Mouse (Mus musculus) embryonic fibroblast, embryonic 13.5 days (primary cell): ENCODE results near the gene Mcl1. TPM values are rescaled to one million over a fixed set of nuclear protein-coding genes. Genes with fewer than 3 reads are reported as not detected.
"Not testable (repeated sequence)": the region's sequence is repeated elsewhere in the genome, so short reads cannot be mapped to it uniquely, and the experiment has no call there.

ENCODE experiments used
- H3K27ac ChIP-seq: 2 replicates; pipeline ENCODE4 v1.5.1; 2012; ENCODE audit warnings: low read length, control low read depth, inconsistent platforms; ENCODE audit not compliant: insufficient read depth
- H3K4me1 ChIP-seq: 2 replicates; pipeline ENCODE4 v1.6.1; 2011; ENCODE audit warnings: low read length; ENCODE audit not compliant: control insufficient read depth, insufficient read depth
- H3K4me3 ChIP-seq: 2 replicates; pipeline ENCODE4 v1.5.1; 2011; ENCODE audit warnings: mild to moderate bottlenecking, control low read depth, low read length; ENCODE audit not compliant: insufficient read depth
- CTCF ChIP-seq: IDR thresholded peaks from 2 replicates; pipeline ENCODE4 v1.5.1; 2011; ENCODE audit warnings: mild to moderate bottlenecking, control low read depth, low read length, moderate library complexity, borderline replicate concordance; ENCODE audit not compliant: insufficient read depth
- POLR2A ChIP-seq: IDR thresholded peaks from 2 replicates; pipeline ENCODE4 v1.6.1; 2011; ENCODE audit warnings: low read depth, mild to moderate bottlenecking, control low read depth, low read length, moderate library complexity
- polyA plus RNA-seq: library from polyadenylated mRNA; stranded (reverse); fragments of >200 nt; gene quantifications from 2 replicates; pipeline ENCODE4 v1.2.4, GENCODE M21; 2011; ENCODE audit warnings: low read depth; ENCODE audit not compliant: missing spikeins, insufficient read length

Gene Mcl1
- polyA plus RNA-seq, 1 experiment, result 118 TPM

DNA sequence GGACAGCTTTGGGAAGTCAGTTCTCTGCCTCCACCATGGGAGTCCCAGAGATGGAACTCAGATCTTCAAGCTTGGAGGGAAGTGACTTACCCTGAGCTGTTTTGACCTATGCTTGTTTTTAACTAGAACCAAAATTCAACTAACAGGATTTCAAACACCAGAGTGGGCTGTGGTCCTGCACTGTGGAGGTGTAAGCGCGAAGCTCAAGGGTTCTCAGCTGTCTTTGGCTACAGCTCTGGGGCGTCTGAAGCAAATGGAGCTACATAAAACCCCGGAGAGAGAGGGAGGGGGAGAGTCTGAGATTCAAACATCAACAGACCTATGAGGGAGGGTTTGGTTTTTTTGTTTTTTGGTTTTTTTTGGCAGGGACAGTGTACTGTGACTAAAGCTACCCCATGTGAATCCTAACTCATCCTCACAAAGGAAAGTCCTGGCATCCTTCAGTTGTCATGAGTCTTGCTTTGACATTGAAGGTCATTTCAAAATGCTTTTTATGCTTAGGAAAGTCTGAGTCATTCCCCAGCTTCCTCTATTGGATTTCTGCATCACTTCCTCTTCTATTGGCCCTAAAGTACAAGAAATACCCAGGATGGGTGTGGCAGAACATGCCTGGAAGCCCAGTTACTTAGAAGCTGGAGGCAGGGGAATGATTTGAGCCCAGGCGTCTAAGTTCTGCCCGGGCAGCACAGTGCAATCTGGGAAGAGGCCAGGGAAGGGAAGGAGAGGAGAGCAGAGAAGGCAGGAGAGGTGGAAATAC is 8.1 kb upstream of the Mcl1 start:
- TF ChIP-seq POLR2A (peak; percentile 40; the same call in 1 of the 2 replicates), CTCF (no peak)
- H3K27ac ChIP-seq, result peak overlapping the region; percentile 97
- H3K4me3 ChIP-seq, result no peak overlapping the region
- peaks cover 10% of the 10 kb centered on the region for H3K4me1 ChIP-seq

GRCm38 (mm10) chr3:95651033-95651373 is 7.6 kb upstream of the Mcl1 start:
- Histone ChIP-seq H3K4me3 (no peak overlapping the region), H3K4me1 (peaks cover 10% of the 10 kb centered on the region), H3K27ac (peak overlapping the region; percentile 97)
- TF ChIP-seq CTCF (no peak), POLR2A (no peak)

GRCm38 (mm10) chr3:95651391-95652203 is 7.0 kb upstream of the Mcl1 start:
- Histone ChIP-seq H3K27ac (peak overlapping the region; percentile 97), H3K4me3 (no peak overlapping the region), H3K4me1 (peaks cover 10% of the 10 kb centered on the region)
- TF ChIP-seq CTCF (no peak), POLR2A (no peak)

GRCm38 (mm10) chr3:95652204-95652811 is 6.3 kb upstream of the Mcl1 start:
- H3K4me1 ChIP-seq, result peaks cover 10% of the 10 kb centered on the region
- no peak overlapping the region for H3K27ac ChIP-seq
- TF ChIP-seq CTCF (no peak), POLR2A (no peak)
- H3K4me3 ChIP-seq, result no peak overlapping the region

- Histone ChIP-seq H3K4me3 (no peak overlapping the region), H3K4me1 (peaks cover 10% of the 10 kb centered on the region), H3K27ac (no peak overlapping the region)
- TF ChIP-seq POLR2A, result no peak
These were observed 5.7 kb upstream of the Mcl1 start for GRCm38 (mm10) chr3:95652871-95653270.

- TF ChIP-seq POLR2A, result no peak
- no peak for TF ChIP-seq CTCF
- H3K27ac ChIP-seq, result no peak overlapping the region
These were observed 5.0 kb upstream of the Mcl1 start for GRCm38 (mm10) chr3:95653473-95654034.

DNA sequence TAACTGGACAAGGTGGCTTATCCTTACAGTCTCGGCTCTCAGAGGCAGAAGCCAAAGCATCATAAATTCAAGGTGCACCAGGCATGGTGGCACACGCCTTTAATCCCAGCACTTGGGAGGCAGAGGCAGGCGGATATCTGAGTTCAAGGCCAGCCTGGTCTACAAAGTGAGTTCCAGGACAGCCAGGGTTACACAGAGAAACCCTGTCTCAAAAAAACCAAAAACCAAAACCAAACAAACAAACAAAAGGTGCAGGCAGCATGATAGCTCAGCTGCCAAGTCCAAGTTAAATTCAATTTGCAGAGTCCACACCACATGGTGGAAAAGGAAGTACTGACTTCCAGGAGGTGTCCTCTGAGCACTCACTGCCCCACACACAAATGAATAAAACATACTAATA is 4.2 kb upstream of the Mcl1 start:
- peaks cover 10% of the 10 kb centered on the region for H3K4me1 ChIP-seq
- not testable (repeated sequence) for H3K27ac ChIP-seq, H3K4me3 ChIP-seq

More at GRCm38 (mm10) chr3:95653473-95654034, 5.0 kb upstream of the Mcl1 start:
- peaks cover 10% of the 10 kb centered on the region for H3K4me1 ChIP-seq
- no peak overlapping the region for H3K4me3 ChIP-seq

- peaks cover 10% of the 10 kb centered on the region for H3K4me1 ChIP-seq
These were observed 3.2 kb upstream of the Mcl1 start for GRCm38 (mm10) chr3:95655437-95655836.

DNA sequence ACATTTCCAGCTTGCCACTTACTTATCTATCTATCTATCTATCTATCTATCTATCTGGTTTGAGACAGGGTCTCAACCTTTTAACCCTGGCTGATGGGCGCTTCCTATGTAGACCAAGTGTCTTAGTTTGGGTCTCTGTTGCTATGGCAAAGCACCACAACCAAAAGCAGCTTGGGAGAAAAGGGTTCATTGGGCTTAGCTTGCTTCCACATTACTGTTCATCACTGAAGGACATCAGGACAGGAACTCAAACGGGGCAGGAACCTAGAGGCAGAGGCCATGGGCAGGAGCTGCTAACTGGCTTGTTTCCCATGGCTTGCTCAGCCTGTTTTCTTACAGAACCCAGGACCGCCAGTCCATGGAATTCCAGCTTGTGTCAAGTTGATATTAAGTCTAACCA is 1.5 kb upstream of the Mcl1 start:
- TF ChIP-seq CTCF, result no peak
- no peak for TF ChIP-seq POLR2A
- H3K4me3 ChIP-seq, result no peak overlapping the region

More at GRCm38 (mm10) chr3:95655437-95655836, 3.2 kb upstream of the Mcl1 start:
- TF ChIP-seq POLR2A (no peak), CTCF (no peak)
- Histone ChIP-seq H3K4me3 (no peak overlapping the region), H3K27ac (no peak overlapping the region)

DNA sequence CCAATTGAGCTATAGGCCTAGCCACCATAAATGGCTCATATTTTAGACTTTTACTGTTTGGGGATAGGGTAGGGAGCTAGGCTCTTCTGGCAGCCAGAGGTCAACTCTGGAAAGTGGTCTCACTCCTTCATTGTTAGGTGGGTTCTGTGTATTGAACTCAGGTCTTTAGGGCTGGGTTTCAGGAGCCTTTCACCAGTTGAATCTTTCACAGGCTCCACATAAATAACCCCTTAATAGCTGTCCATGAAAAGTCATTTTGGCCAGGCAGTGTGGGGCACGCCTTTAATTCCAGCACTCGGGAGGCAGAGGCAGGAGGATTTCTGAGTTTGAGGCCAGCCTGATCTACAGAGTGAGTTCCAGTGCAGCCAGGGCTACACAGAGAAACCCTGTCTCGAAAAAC is 877 bp upstream of the Mcl1 start:
- peaks cover 8% of the 10 kb centered on the region for H3K4me1 ChIP-seq
- H3K27ac ChIP-seq, result no peak overlapping the region
- no peak overlapping the region for H3K4me3 ChIP-seq
- TF ChIP-seq POLR2A (no peak), CTCF (no peak)

More for the DNA sequence above, 1.5 kb upstream of the Mcl1 start:
- no peak overlapping the region for H3K27ac ChIP-seq
- H3K4me1 ChIP-seq, result peaks cover 5% of the 10 kb centered on the region
